Mouse (Mus musculus) heart, postnatal 14 days (tissue): ENCODE measurements around the gene Card9. TPM values are rescaled to one million over a fixed set of nuclear protein-coding genes. Genes with fewer than 3 reads are reported as not detected.
A peak's percentile ranks its signal among the peaks of the same experiment; 100 is the strongest.
"Not testable (repeated sequence)": the region's sequence is repeated elsewhere in the genome, so short reads cannot be mapped to it uniquely, and the experiment has no call there.

Source experiments
- DNase-seq, 2 experiments: peaks; one replicate each; pipeline ENCODE4 v3.0.0; 2021 to 2022
- intact Hi-C: fragments of 180-260 bp; cut with DNase I; formaldehyde crosslinking; loops from one replicate; pipeline ENCODE4 v1.15.1; 2025
- long read RNA-seq, 2 experiments: library from polyadenylated mRNA; stranded (forward); transcript quantifications; one replicate each; pipeline ENCODE4 v2.0.0; 2021
- total RNA-seq, 2 experiments: library from RNA; stranded (reverse); gene quantifications; 2 replicates each; pipeline ENCODE4 v1.2.3; 2021

Card9 gene
- total RNA-seq = 1 to 10 TPM; 1.3 to 1.5 TPM
- long read RNA-seq, experiment 1, partial matches to known transcripts = 0 of 2 reads
- long read RNA-seq, experiment 1, other reads (novel, unspliced or antisense) = 2 of 2 reads
- long read RNA-seq, experiment 2, partial matches to known transcripts = 0 of 2 reads
- long read RNA-seq, experiment 2, other reads (novel, unspliced or antisense) = 1 of 2 reads

- DNase-seq = no peak
- intact Hi-C loops = no loop called here
Observed at GRCm38 (mm10) chr2:26360772-26361171, at the start of gene Card9. Gene Card9 (minus strand): TSS chr2:26360918.

GRCm38 (mm10) chr2:26410091-26410490 is 49.4 kb upstream of the Card9 start:
- intact Hi-C loops = no loop called here
- DNase-seq = no peak

- DNase-seq = no peak
- intact Hi-C loops = loop anchor here (2.0 to 5.0 kb wide), 2 partner anchors 57 to 151 kb away; partner anchors contain the start of gene Dnlz
Observed at GRCm38 (mm10) chr2:26409362-26409761, 48.6 kb upstream of the Card9 start.

GRCm38 (mm10) chr2:26408515-26409356 is 48.0 kb upstream of the Card9 start, which contains the start of gene Inpp5e:
Gene Inpp5e (minus strand): TSS chr2:26409203.
- peak; percentile 99 to 100 for DNase-seq
- intact Hi-C loops = loop anchor here (2.0 to 5.0 kb wide), 2 partner anchors 56 to 152 kb away; partner anchors contain the start of gene Dnlz

- no peak for DNase-seq
- intact Hi-C loops = no loop called here
Observed at GRCm38 (mm10) chr2:26403306-26403705, 42.6 kb upstream of the Card9 start.

- no peak for DNase-seq
- intact Hi-C loops = no loop called here
Observed at GRCm38 (mm10) chr2:26402265-26402664, 41.5 kb upstream of the Card9 start.

- intact Hi-C loops = no loop called here
- DNase-seq = no peak
Observed at GRCm38 (mm10) chr2:26401023-26401422, 40.3 kb upstream of the Card9 start.

GRCm38 (mm10) chr2:26400296-26400695 is 39.6 kb upstream of the Card9 start:
- intact Hi-C loops = no loop called here
- no peak for DNase-seq

GRCm38 (mm10) chr2:26399647-26400046 is 38.9 kb upstream of the Card9 start:
- DNase-seq = peak; percentile 42 to 63

GRCm38 (mm10) chr2:26398978-26399377 is 38.3 kb upstream of the Card9 start:
- intact Hi-C loops = no loop called here
- DNase-seq = peak in 1 of 2 experiments; percentile 19

More at GRCm38 (mm10) chr2:26399647-26400046, 38.9 kb upstream of the Card9 start:
- intact Hi-C loops = no loop called here

- intact Hi-C loops = no loop called here
- DNase-seq = no peak
Observed at GRCm38 (mm10) chr2:26391617-26392016, 30.9 kb upstream of the Card9 start.

- intact Hi-C loops = no loop called here
- DNase-seq = no peak
Observed at GRCm38 (mm10) chr2:26390954-26391353, 30.2 kb upstream of the Card9 start.

- DNase-seq = peak; percentile 91 to 95
- intact Hi-C loops = loop anchor here (2.0 kb wide), 1 partner anchor 36 kb away; the partner anchor contains the start of gene Dnlz
Observed at GRCm38 (mm10) chr2:26389154-26389690, 28.5 kb upstream of the Card9 start, which contains the start of the genes Entr1 and Pmpca. Gene Entr1 (minus strand): TSS chr2:26389316. Gene Pmpca (plus strand): TSS chr2:26389339.

- DNase-seq = no peak
- intact Hi-C loops = loop anchor here (2.0 kb wide), 1 partner anchor 36 kb away; the partner anchor contains the start of gene Dnlz
Observed at GRCm38 (mm10) chr2:26388682-26389153, 28.0 kb upstream of the Card9 start.

- intact Hi-C loops = loop anchor here (2.0 kb wide), 1 partner anchor 35 kb away; the partner anchor contains the start of gene Dnlz
- no peak for DNase-seq
Observed at GRCm38 (mm10) chr2:26387713-26388112, 27.0 kb upstream of the Card9 start.

GRCm38 (mm10) chr2:26380871-26381270 is 20.2 kb upstream of the Card9 start:
- DNase-seq, intact Hi-C loops: not testable (repeated sequence)

GRCm38 (mm10) chr2:26380131-26380771 is 19.5 kb upstream of the Card9 start, which contains the start of gene Snapc4:
Gene Snapc4 (minus strand): TSS chr2:26380653.
- DNase-seq = peak; percentile 79 to 85
- intact Hi-C loops = no loop called here

GRCm38 (mm10) chr2:26372396-26372795 is 11.7 kb upstream of the Card9 start:
- intact Hi-C loops = no loop called here
- DNase-seq = no peak

- intact Hi-C loops = no loop called here
Observed at GRCm38 (mm10) chr2:26368572-26368971, 7.9 kb upstream of the Card9 start.

GRCm38 (mm10) chr2:26367911-26368310 is 7.2 kb upstream of the Card9 start:
- DNase-seq = no peak
- intact Hi-C loops = no loop called here

More at GRCm38 (mm10) chr2:26368572-26368971, 7.9 kb upstream of the Card9 start:
- peak; percentile 57 to 74 for DNase-seq
